Mouse (Mus musculus): ENCODE measurements at regions not wholly inside any gene's neighbourhood (a gene's known extent, or its start where the extent isn't known, plus 50 kb on each side); places are given as distances from the start of the nearest gene placed in this dataset.
"Not testable (repeated sequence)": the region's sequence is repeated elsewhere in the genome, so short reads cannot be mapped to it uniquely, and the experiment has no call there.

- ATAC-seq (ENCODE audit: extremely low read depth, insufficient number of reproducible peaks, low FRiP score, poor library complexity, severe bottlenecking): no peak
These were observed 214.5 kb upstream of the Slc7a11 start for GRCm38 (mm10) chr3:50657890-50658289.

GRCm38 (mm10) chr3:50654441-50654840 is 211.0 kb upstream of the Slc7a11 start:
- ATAC-seq (ENCODE audit: extremely low read depth, insufficient number of reproducible peaks, low FRiP score, poor library complexity, severe bottlenecking): no peak

GRCm38 (mm10) chr3:50652265-50652664 is 208.9 kb upstream of the Slc7a11 start:
- ATAC-seq (ENCODE audit: extremely low read depth, insufficient number of reproducible peaks, low FRiP score, poor library complexity, severe bottlenecking): no peak

DNA sequence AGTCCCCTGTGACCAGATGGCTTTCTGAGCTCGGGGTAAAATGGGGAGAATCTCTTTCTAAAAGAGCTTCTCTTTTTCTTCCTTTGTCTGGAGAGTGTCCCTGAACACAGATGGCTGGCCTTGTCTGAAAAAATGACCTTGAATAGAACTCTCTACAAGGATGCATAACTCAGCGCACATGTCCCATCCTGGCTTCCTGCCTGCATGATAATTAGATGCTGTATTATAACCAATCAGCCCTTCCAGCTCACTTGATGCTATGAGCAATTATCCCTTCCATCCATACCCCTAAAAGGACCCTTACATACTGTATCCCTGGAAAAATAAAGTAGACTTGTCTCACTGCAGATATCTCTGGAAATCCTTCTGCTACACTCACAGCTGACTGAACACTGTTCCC is 199.7 kb upstream of the Slc7a11 start:
- no peak for ATAC-seq (ENCODE audit: extremely low read depth, insufficient number of reproducible peaks, low FRiP score, poor library complexity, severe bottlenecking)

GRCm38 (mm10) chr3:50639907-50640323 is 196.5 kb upstream of the Slc7a11 start:
- no peak for ATAC-seq (ENCODE audit: extremely low read depth, insufficient number of reproducible peaks, low FRiP score, poor library complexity, severe bottlenecking)

DNA sequence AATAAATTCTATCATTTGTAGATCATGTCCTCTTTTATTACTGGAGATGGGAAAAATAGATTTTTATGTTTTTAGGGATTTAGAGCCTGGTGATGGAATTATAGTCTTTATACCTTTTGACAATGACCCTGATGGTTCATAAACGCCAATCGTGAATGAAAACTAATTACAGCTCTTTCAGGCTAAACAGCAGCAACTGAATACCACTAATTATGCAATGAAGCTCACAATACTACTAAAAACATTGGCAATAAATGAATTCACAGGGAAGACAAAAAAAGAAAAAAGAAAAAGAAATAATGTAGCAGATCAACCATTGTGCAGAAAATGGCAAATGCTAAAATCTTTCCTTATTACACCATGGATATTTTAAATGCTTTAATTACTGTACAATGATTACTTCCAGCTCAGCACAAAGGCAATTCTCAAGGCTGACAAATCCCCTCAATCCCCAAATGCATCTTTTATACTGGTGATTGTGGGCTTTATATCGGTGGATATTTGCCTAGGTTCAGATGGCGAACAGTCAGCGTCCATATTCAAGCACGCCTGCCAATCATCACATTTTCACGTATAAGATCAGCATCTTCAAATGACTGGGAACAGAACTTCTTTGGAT is 191.2 kb upstream of the Slc7a11 start:
- no peak for ATAC-seq (ENCODE audit: extremely low read depth, insufficient number of reproducible peaks, low FRiP score, poor library complexity, severe bottlenecking)

DNA sequence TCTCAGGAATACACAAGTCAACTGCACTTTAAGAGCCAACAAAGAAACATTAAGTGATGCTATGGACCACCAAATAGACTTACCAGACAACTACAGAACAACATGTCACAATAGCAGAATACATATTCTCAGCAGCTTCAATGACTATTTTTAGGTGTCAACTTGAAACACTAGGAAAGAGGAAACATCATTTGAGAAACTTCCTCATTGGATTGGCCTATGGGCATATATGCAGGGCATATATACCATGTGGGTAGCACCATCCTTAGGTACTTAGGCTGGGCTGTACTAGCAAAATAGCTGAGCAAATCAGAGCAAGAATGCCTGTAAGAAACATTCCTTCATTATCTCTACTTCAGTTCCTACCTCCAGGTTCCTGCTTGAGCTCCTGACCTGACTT is 187.9 kb upstream of the Slc7a11 start:
- no peak; the same call in 1 of the 2 replicates for ATAC-seq (ENCODE audit: extremely low read depth, insufficient number of reproducible peaks, low FRiP score, poor library complexity, severe bottlenecking)

DNA sequence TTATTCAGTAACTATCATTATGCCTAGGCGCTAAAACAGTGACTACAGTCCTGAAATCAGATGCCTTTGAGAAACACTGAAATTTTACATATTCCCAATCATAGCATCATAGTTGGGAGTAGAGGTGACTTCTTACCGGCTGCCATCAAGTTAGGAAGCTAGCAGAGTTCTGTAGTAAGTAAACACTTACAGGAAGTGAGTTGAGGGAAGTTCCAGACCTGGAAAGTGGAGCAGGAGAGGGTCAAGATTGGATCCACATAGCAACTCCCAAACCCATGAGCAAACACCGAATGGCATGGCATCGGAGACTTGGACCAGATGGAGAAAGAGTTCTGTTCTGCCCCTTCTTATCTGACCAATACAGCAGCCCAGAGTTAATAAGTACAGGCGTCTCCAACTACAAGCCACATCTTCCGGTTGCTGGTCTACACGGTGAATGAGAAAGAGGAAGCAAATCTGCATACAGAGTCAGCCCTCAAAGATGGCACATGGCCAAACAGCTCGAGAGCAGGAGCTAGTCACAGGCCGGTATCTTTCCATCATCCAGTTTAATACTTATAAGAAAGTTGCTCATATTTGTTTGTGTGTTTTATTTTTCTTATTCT is 184.8 kb upstream of the Slc7a11 start:
- peak; percentile 97 for ATAC-seq (ENCODE audit: extremely low read depth, insufficient number of reproducible peaks, low FRiP score, poor library complexity, severe bottlenecking)

GRCm38 (mm10) chr3:50621176-50621575 is 177.8 kb upstream of the Slc7a11 start:
- ATAC-seq (ENCODE audit: extremely low read depth, insufficient number of reproducible peaks, low FRiP score, poor library complexity, severe bottlenecking): not testable (repeated sequence)

DNA sequence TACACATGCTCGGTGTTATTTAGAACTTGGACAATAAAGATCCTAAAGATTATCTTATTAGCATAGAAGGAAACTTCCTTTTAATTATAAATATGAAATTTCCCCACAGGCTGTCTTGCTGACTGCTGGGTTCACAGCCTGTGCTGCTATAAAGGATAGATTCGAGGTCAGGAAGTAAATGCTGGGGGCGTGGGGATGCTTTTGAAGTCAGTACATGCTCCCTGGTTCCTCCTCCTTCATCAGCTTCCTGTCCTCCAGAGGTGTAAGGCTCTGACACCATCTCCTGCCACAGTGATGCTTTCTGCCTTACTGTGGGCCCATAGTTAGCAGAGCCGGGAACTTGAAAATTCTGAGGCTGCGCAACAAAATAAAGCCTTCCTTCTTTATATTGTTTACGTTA is 175.6 kb upstream of the Slc7a11 start:
- ATAC-seq (ENCODE audit: extremely low read depth, insufficient number of reproducible peaks, low FRiP score, poor library complexity, severe bottlenecking): no peak

DNA sequence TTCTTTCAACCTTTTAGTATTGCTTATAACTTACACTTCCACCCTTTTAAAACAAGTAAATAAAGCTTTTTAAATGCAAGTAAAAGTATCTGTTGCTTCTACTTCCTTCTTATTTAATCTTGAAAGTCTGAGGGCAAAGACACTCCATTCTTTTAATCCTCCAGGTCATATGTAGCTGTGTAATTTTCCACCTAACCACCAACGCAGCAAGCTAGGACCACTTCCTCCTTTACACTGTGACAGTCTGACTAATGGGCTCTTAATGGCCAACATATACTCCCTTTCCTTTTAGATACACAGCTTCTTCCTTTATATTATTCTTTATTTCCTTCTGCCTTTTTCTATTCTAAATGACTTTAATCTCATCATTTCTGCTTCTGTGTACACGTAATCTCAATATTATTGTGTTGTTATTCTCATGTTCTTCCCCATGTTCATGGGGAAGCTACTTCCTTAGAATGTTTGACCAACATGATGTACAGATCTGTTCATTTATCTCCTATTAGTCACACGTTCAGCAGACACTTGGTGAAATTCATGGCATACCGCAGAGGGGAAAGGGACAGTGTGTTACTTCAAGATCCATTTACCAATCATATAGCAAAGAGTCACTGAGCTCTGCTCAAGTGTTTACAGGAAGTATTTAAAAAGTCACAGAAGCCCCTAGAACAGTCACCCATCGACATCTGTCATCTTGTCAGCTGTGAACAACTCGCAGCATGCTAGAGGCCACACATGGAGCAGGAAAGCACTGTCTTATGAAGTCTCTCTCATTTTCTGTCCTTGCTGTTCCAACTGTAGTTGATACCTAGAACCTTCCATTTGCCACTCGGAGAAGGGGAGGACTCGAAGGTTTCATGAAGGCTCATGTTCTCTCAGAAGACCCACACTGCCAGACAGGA is 172.2 kb upstream of the Slc7a11 start:
- ATAC-seq (ENCODE audit: extremely low read depth, insufficient number of reproducible peaks, low FRiP score, poor library complexity, severe bottlenecking): no peak

DNA sequence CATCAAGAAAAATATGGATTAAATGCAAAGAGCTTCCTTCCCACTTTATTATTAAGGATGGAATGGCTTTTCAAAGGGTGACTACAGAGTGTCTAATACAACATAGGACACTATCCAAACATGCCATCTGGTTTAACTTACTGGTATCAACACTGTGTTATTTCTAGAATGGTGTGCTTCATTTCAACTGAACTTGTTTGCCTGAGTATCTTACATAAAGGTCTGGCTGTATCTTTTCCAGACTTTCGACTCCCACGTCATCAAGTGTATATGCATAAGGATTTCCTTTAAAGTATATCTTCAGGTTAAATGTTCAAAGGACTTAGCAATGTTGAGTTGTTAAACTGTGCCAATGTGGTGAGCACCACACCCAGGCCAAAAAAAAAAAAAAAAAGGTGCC is 169.6 kb upstream of the Slc7a11 start:
- no peak for ATAC-seq (ENCODE audit: extremely low read depth, insufficient number of reproducible peaks, low FRiP score, poor library complexity, severe bottlenecking)

- ATAC-seq (ENCODE audit: extremely low read depth, insufficient number of reproducible peaks, low FRiP score, poor library complexity, severe bottlenecking): no peak
These were observed 166.1 kb upstream of the Slc7a11 start for GRCm38 (mm10) chr3:50609341-50610012.

DNA sequence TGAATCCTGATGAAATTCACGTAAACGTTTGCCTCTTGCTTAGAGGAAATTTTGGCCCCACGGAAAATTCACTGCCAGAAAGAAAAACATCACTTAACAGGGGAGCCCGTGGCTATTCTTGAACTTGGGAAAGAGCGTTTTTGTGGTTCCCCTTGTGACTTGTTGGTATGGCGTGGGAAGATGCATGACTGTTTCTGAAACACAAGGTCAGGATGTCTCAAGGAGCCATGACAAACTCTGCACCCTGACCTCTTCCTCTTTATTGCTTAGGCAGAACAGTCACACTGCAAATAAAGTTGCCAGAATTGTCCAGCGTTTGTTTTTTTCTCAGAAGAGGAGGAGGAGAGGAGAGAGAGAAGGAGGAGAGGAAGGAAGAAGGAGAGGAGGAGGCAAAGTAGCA is 164.3 kb upstream of the Slc7a11 start:
- ATAC-seq (ENCODE audit: extremely low read depth, insufficient number of reproducible peaks, low FRiP score, poor library complexity, severe bottlenecking): peak; percentile 82

DNA sequence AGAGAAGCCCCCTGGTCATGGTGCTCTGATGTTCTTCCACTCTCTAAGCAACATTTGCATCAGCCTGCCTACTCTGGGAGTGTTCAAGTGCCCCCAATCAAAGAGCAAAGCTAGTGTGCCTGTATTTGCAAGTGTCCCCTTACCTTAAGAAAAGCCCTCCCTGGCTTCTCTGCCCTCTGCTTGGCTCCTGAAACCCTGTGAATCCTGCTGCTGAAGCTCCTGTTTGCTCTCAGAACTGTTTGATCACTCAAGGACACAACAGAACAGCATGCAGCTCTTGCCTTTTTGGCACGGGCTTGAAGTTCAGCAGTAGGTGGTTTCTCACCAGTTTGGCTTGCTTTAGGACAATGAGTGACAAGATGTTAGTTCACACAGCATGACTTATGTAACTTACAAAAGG is 163.6 kb upstream of the Slc7a11 start:
- ATAC-seq (ENCODE audit: extremely low read depth, insufficient number of reproducible peaks, low FRiP score, poor library complexity, severe bottlenecking): no peak

GRCm38 (mm10) chr3:50605750-50606149 is 162.3 kb upstream of the Slc7a11 start:
- ATAC-seq (ENCODE audit: extremely low read depth, insufficient number of reproducible peaks, low FRiP score, poor library complexity, severe bottlenecking): peak; percentile 72

DNA sequence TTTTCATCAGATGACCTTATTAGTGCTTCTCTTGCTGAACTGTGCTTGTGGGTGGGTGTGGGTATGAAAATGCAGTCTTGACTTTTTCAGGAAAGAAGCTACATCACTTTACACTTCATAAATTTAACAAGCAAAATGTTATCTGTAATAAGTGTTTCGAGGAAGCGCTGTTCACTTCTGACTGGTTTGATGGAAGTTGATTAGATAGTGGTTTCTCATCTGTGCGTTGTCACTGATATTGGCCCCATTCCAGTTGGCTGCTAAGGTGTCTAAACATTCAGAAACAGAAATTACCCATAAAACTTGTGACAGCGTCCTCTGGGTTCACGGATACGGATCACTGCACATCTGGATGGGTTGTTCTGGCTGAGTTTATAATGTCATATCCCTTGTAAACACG is 159.8 kb upstream of the Slc7a11 start:
- ATAC-seq (ENCODE audit: extremely low read depth, insufficient number of reproducible peaks, low FRiP score, poor library complexity, severe bottlenecking): no peak

GRCm38 (mm10) chr3:50595732-50596131 is 152.3 kb upstream of the Slc7a11 start:
- no peak for ATAC-seq (ENCODE audit: extremely low read depth, insufficient number of reproducible peaks, low FRiP score, poor library complexity, severe bottlenecking)

- no peak for ATAC-seq (ENCODE audit: extremely low read depth, insufficient number of reproducible peaks, low FRiP score, poor library complexity, severe bottlenecking)
These were observed 140.9 kb upstream of the Slc7a11 start for GRCm38 (mm10) chr3:50584323-50584722.

Data from neutrophil, adult 5-6 weeks (primary cell).